Mouse (Mus musculus) spleen, adult 2 months (tissue): ENCODE data around the gene St8sia4. TPM values are rescaled to one million over a fixed set of nuclear protein-coding genes. Genes with fewer than 3 reads are reported as not detected.

ENCODE experiments used
- DNase-seq, 2 experiments: peaks; one replicate each; pipeline versions ENCODE4 v3.0.0 to v3.0.0-alpha.2; 2012 to 2021; ENCODE audit warnings: low spot score in 2 of 2, low read depth in 1 of 2
- H3K27ac ChIP-seq: fragments of 200-500 bp; 2 replicates; pipeline ENCODE4 v1.5.1; 2012; ENCODE audit warnings: low read length, inconsistent platforms; ENCODE audit not compliant: insufficient read depth
- H3K27me3 ChIP-seq: fragments of 200-500 bp; 2 replicates; pipeline ENCODE4 v1.6.1; 2012; ENCODE audit warnings: mild to moderate bottlenecking, moderate library complexity, low read length, inconsistent platforms; ENCODE audit not compliant: control insufficient read depth, insufficient read depth
- H3K36me3 ChIP-seq: fragments of 200-500 bp; 2 replicates; pipeline ENCODE4 v1.6.1; 2012; ENCODE audit warnings: mild to moderate bottlenecking, low read length, inconsistent platforms; ENCODE audit not compliant: control insufficient read depth, insufficient read depth
- H3K4me1 ChIP-seq: fragments of 200-500 bp; 2 replicates; pipeline ENCODE4 v1.6.1; 2011; ENCODE audit warnings: inconsistent platforms; ENCODE audit not compliant: control insufficient read depth, insufficient read depth, insufficient read length
- H3K4me3 ChIP-seq: fragments of 200-500 bp; 2 replicates; pipeline ENCODE4 v1.5.1; 2011; ENCODE audit warnings: mild to moderate bottlenecking, inconsistent platforms; ENCODE audit not compliant: insufficient read depth, insufficient read length; ENCODE audit errors: extremely low read depth
- CTCF ChIP-seq: fragments of 200-500 bp; IDR thresholded peaks from 2 replicates; pipeline ENCODE4 v1.5.1; 2011; ENCODE audit warnings: mild to moderate bottlenecking, inconsistent platforms; ENCODE audit not compliant: insufficient read depth, insufficient read length, insufficient replicate concordance; ENCODE audit errors: extremely low read depth
- POLR2A ChIP-seq: fragments of 200-500 bp; IDR thresholded peaks from 2 replicates; pipeline ENCODE4 v1.6.1; 2011; ENCODE audit warnings: low read depth, low read length, inconsistent platforms
- WGBS: fragments of 180-500 bp; shearing (Covaris S2); methylation state at CpG from one replicate; pipeline ENCODE4 v1.1.7; 2018; 5-methylcytosine and 5-hydroxymethylcytosine counted together
- polyA plus RNA-seq: library from polyadenylated mRNA; depleted of rRNA; stranded (reverse); fragments of >200 nt; gene quantifications from 2 replicates; pipeline ENCODE4 v1.2.3, GENCODE M21; 2012; rRNA removed

Gene St8sia4
- polyA plus RNA-seq, result 3.1 and 4.5 TPM in 2 replicates

GRCm38 (mm10) chr1:95667435-95668252, at the start of gene St8sia4:
St8sia4 (minus strand) TSS chr1:95667571.
- WGBS, result under 1% methylated on average over 52 of the region's 52 CpGs
- DNase-seq, result peak; percentile 86 to 94
- H3K27ac ChIP-seq, result peak within 1 kb of the TSS; percentile 90

GRCm38 (mm10) chr1:95709181-95709580, 41.8 kb upstream of the St8sia4 start:
- no peak for DNase-seq
- Histone ChIP-seq H3K27me3 (no peaks in the 10 kb centered on the region), H3K27ac (no peak overlapping the region), H3K4me1 (no peaks in the 10 kb centered on the region), H3K36me3 (no peaks in the 10 kb centered on the region), H3K4me3 (no peak overlapping the region)
- 90% methylated on average over 3 of the region's 3 CpGs for WGBS
- no peak for TF ChIP-seq CTCF
- no peak for TF ChIP-seq POLR2A

More at GRCm38 (mm10) chr1:95667435-95668252, at the start of gene St8sia4:
- Histone ChIP-seq H3K4me1 (peaks cover 7% of the 10 kb centered on the region; the same call in 1 of the 2 replicates), H3K36me3 (no peaks in the 10 kb centered on the region), H3K27me3 (no peaks in the 10 kb centered on the region), H3K4me3 (peak within 1 kb of the TSS; percentile 83)
- peak; percentile 82; the same call in 1 of the 2 replicates for TF ChIP-seq POLR2A
- TF ChIP-seq CTCF, result no peak

GRCm38 (mm10) chr1:95699903-95700302, 32.5 kb upstream of the St8sia4 start:
- TF ChIP-seq POLR2A (no peak), CTCF (no peak)
- H3K27ac ChIP-seq, result no peak overlapping the region

GRCm38 (mm10) chr1:95674052-95674451, 6.7 kb upstream of the St8sia4 start:
- DNase-seq, result no peak
- WGBS, result 18% methylated on average over 3 of the region's 3 CpGs
- TF ChIP-seq CTCF (no peak), POLR2A (no peak)

More at GRCm38 (mm10) chr1:95699903-95700302, 32.5 kb upstream of the St8sia4 start:
- DNase-seq, result no peak
- Histone ChIP-seq H3K4me1 (no peaks in the 10 kb centered on the region), H3K36me3 (no peaks in the 10 kb centered on the region), H3K27me3 (no peaks in the 10 kb centered on the region), H3K4me3 (no peak overlapping the region)

GRCm38 (mm10) chr1:95668253-95668805, 958 bp upstream of the St8sia4 start:
- DNase-seq, result no peak
- Histone ChIP-seq H3K27ac (peak overlapping the region; percentile 68), H3K27me3 (no peaks in the 10 kb centered on the region), H3K4me1 (peaks cover 7% of the 10 kb centered on the region; the same call in 1 of the 2 replicates), H3K4me3 (peak overlapping the region; percentile 83), H3K36me3 (no peaks in the 10 kb centered on the region)
- TF ChIP-seq POLR2A (no peak), CTCF (no peak)
- WGBS, result 5% methylated on average over 6 of the region's 6 CpGs

More at GRCm38 (mm10) chr1:95674052-95674451, 6.7 kb upstream of the St8sia4 start:
- Histone ChIP-seq H3K27ac (no peak overlapping the region), H3K36me3 (no peaks in the 10 kb centered on the region), H3K27me3 (no peaks in the 10 kb centered on the region), H3K4me1 (no peaks in the 10 kb centered on the region), H3K4me3 (no peak overlapping the region)

- no peak for TF ChIP-seq CTCF
- TF ChIP-seq POLR2A, result no peak
- no peaks in the 10 kb centered on the region for H3K36me3 ChIP-seq
- H3K27ac ChIP-seq, result peak overlapping the region; percentile 90
- H3K4me3 ChIP-seq, result peak overlapping the region; percentile 83
- H3K4me1 ChIP-seq, result peaks cover 9% of the 10 kb centered on the region
- no peaks in the 10 kb centered on the region for H3K27me3 ChIP-seq
- WGBS, result under 1% methylated on average over 14 of the region's 14 CpGs
- no peak for DNase-seq
Measured at GRCm38 (mm10) chr1:95666541-95667320, 640 bp downstream of the St8sia4 start.
